Mouse (Mus musculus) cerebellum, adult 2 months (tissue): ENCODE results near the gene Krt90.

Experiments
- CTCF ChIP-seq: fragments of 200-500 bp; IDR thresholded peaks from 2 replicates; pipeline ENCODE4 v1.5.1; 2011; ENCODE audit warnings: low read depth, mild to moderate bottlenecking, control low read depth, low read length, moderate library complexity, borderline replicate concordance; ENCODE audit not compliant: insufficient read depth
- POLR2A ChIP-seq: fragments of 200-500 bp; IDR thresholded peaks from 2 replicates; pipeline ENCODE4 v1.6.1; 2011; ENCODE audit warnings: low read length, control low read depth, borderline replicate concordance; ENCODE audit not compliant: insufficient read depth

- TF ChIP-seq CTCF (no peak), POLR2A (no peak)
These were observed 24.2 kb downstream of the Krt90 start for GRCm38 (mm10) chr15:101538580-101538900.
